Mouse (Mus musculus) olfactory bulb, adult 2 months (tissue): ENCODE data around the gene 1700086D15Rik.

Source experiments
- CTCF ChIP-seq: fragments of 200-500 bp; IDR thresholded peaks from 2 replicates; pipeline ENCODE4 v1.5.1; 2012; ENCODE audit warnings: low read depth, mild to moderate bottlenecking, low read length, moderate library complexity; ENCODE audit not compliant: insufficient read depth
- POLR2A ChIP-seq: fragments of 200-500 bp; IDR thresholded peaks from 2 replicates; pipeline ENCODE4 v1.6.1; 2012; ENCODE audit warnings: mild to moderate bottlenecking, low read depth, low read length, moderate library complexity; ENCODE audit not compliant: insufficient read depth

GRCm38 (mm10) chr11:65129110-65129509 is 30.6 kb downstream of the 1700086D15Rik start:
- TF ChIP-seq CTCF (no peak), POLR2A (no peak)
